Mouse (Mus musculus) 3T3-L1 (cell line): ENCODE data around the gene Tubg2.

Source experiments
- DNase-seq: peaks from one replicate; pipeline ENCODE4 v3.0.0-alpha.2; 2015; ENCODE audit warnings: low read depth, low spot score

Gene Tubg2

DNA sequence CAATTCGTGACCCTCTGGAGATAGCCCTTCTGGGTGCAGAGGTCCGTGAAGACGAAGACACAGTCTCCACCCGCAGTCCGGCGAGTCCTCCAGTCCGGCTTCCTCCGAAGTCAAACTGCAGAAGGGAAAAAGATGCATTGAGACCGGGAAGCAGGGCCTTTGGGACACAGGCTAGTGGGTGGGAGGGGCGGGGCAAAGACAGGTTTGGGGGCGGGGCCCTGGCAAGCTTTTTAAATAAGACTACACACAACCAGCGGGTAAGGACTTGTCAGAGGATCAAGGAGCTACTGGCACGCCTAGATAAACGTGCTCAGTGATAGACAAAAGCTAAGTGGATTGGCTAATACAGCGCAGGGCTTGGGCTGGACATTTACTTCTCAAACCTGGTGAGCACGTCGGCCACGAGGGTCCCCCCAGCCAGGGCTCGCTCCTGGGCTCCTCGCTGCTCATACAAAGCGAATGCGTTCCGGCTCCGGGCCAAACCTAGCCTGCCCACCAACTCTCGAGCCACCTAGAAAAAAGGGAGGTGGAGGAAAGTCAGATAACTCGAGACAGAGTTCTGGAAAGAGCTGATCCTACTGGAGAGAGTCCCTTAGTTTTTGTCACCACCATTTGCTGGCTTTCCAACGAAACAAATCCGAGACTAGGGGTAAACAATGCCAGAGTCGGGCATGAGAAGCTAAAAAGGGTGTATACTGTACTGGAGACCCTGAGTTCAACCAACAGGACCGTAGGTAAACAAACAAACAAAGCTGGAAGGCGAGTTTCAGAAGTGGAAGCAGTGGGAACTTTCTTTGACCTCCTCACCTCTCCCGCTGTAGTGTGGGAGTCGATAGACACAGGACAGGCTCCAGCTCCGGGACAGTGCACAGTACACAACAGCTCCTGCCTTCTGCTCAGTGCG lies 9.2 kb downstream of the Tubg2 start:
- DNase-seq, result no peak

GRCm38 (mm10) chr11:101166357-101166756 lies 10.7 kb downstream of the Tubg2 start:
- no peak for DNase-seq

DNA sequence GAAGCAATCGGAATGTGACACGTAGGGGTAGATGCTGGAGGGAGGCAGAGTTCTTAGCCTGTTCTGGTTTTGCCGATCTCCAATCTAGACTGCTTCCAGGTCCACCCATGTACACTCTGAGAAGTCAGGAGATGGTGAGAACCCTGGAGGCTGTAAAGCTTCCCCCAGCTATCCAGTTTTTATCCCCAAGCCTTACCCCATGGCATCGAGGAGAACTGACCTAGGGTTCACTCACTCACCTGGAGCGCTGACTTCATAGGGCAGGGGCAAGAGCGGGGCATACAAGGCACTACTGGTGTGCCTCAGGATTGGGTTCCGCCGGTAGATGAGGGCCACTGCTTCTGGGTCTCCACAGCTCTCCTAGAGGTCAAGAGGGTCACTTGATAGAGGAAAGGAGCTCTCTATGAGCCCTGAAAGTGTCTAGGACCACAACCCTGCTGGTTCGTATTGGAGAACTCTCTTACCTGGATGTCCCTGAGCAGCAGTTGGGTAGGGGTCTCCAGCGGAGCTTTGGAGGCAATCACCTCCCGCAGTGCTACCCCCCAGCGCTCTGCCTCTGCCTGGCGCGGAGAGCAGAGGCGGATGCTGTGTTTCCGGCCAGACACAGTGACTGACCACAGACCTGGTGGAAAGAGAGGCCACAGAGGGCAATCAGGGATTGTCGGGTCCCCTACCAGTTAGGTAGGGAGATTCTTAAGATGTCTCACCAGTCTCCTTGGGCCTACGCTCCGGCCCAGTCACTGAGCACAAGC lies 11.7 kb downstream of the Tubg2 start:
- no peak for DNase-seq

GRCm38 (mm10) chr11:101167963-101168300 lies 12.2 kb downstream of the Tubg2 start:
- no peak for DNase-seq

DNA sequence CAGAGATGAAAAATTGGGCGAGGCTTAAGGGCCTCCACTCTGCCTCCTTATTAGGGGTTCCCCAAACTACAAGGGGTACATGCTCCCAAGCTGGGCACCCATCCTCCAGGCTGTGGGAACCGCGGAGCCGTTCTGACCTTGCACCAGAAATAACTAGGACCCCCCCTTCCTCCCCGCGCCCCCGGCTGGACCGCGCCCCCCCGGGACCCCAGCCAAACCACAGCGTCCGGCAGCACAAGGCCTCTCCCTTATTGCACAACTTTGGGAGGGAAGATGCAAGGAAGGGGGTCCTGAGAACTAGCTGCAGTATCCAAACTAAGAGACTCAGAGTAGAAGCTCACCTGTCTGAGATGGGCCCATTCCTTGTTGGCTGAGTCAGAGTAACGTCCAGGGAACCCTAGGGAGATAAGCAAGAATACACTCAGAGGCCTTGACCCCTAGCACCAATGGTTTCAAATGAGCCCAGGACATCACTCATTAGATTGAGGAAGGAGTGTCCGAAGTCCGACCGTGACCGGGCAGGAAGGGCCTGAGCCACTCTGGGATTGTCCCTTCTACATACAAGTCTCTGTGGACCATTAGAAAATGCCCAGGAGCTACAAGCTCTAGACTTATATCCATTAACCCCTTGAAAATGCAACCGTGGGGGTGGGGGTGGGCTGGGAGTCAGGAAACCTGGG lies 12.7 kb downstream of the Tubg2 start:
- DNase-seq, result no peak

- DNase-seq, result no peak
Observed at GRCm38 (mm10) chr11:101169301-101170107, 13.8 kb downstream of the Tubg2 start.

DNA sequence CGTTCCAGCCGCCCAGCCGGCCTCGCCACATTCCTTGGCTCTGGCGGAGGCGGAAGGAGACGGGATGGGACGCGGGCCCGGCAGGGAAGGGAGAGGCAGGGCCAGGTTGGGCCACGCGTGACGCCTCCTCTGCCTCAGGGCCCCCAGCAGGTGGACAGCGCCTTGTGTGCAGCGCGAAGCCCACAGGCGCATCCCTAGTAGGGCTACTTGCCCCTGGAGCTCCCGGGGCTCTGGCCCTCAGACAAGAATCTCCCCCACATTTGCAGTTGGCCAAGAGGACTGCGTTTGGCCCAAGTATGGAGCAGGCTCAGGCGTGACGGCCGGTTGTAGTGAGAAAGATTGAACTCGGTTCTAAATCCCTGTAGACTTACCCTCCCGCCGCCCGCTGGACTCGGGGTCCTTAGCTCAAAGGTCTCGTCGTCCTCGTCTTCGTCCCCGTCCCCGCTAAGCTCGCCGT lies 14.7 kb downstream of the Tubg2 start, which contains the start of gene Cntnap1:
Cntnap1 (plus strand) TSS at position 170 of the 457 bp plus-strand sequence.
- peak; percentile 66 for DNase-seq

- peak; percentile 98 for DNase-seq
Observed at GRCm38 (mm10) chr11:101170811-101171610, 15.3 kb downstream of the Tubg2 start, which contains the start of gene Plekhh3. TSS of gene Plekhh3 (minus strand) at chr11:101171351.

DNA sequence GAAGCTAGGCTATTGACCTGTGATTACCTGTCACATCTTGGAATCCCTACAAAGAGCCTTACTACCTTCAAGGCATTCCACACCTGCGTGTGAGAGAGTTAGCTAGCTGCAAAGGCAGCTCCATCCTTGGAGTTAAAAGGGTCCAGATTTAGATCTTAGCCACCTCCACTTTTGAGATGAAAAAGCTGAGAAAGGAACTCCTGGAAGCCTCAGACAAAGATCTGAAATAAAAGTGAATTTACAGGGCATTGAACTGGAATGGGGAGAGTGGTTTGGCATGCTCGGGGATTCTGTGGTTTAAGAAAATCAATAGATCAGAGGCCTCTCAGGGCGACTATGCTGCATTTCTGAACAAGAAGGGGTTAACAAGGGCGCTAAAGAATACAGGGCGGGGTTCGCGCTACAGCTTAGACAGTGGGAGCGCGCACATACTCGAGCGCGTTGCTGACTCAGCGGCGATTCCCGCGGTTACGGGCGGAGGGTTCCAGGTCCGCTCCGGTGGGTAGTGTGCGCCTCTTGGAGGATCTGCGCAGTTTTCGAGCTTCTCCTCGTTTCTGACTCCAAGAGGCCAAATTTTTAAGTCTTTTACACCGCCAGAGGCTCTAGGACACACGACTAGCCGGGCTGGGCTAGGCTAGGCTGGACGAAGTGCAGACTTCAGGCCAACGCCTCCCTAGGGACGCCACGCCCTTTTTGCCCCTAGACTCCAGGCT lies 16.2 kb downstream of the Tubg2 start:
- peak; percentile 93 for DNase-seq

- DNase-seq, result peak; percentile 64
Observed at GRCm38 (mm10) chr11:101172434-101172815, 16.7 kb downstream of the Tubg2 start.

GRCm38 (mm10) chr11:101173112-101173511 lies 17.4 kb downstream of the Tubg2 start:
- DNase-seq, result peak; percentile 22

GRCm38 (mm10) chr11:101173631-101174388 lies 18.1 kb downstream of the Tubg2 start:
- peak; percentile 39 for DNase-seq

GRCm38 (mm10) chr11:101174389-101174745 lies 18.7 kb downstream of the Tubg2 start:
- DNase-seq, result no peak

- peak; percentile 45 for DNase-seq
Observed at GRCm38 (mm10) chr11:101174851-101175628, 19.3 kb downstream of the Tubg2 start, which contains the start of gene Ccr10. TSS of gene Ccr10 (minus strand) at chr11:101175443.

GRCm38 (mm10) chr11:101175636-101176116 lies 20.0 kb downstream of the Tubg2 start:
- DNase-seq, result no peak

- DNase-seq, result peak; percentile 41
Observed at GRCm38 (mm10) chr11:101176117-101176691, 20.5 kb downstream of the Tubg2 start.
